Mouse (Mus musculus) lung, embryonic 15.5 days (tissue): ENCODE results near the gene Asb15. TPM values are rescaled to one million over a fixed set of nuclear protein-coding genes. Genes with fewer than 3 reads are reported as not detected.

Experiments
- ATAC-seq: fragments of 200-750 bp; cut with Nextera tagmentation; 2 replicates; pipeline ENCODE4 v1.8.0; 2017; ENCODE audit warnings: moderate number of reproducible peaks, borderline replicate concordance; ENCODE audit not compliant: low FRiP score, low TSS enrichment; ENCODE audit errors: extremely low read depth
- H3K27ac ChIP-seq: fragments of 300-500 bp; sonication (generic); 2 replicates; pipeline ENCODE4 v1.5.1; 2015; ENCODE audit warnings: moderate library complexity, mild to moderate bottlenecking, inconsistent platforms
- H3K27me3 ChIP-seq: fragments of 300-500 bp; sonication (generic); 2 replicates; pipeline ENCODE4 v1.6.1; 2015; ENCODE audit warnings: inconsistent platforms
- H3K36me3 ChIP-seq: fragments of 300-500 bp; sonication (generic); 2 replicates; pipeline ENCODE4 v1.6.1; 2015; ENCODE audit warnings: inconsistent platforms
- H3K4me1 ChIP-seq: fragments of 300-500 bp; sonication (generic); 2 replicates; pipeline ENCODE4 v1.6.1; 2015; ENCODE audit warnings: inconsistent platforms
- H3K4me2 ChIP-seq: fragments of 300-500 bp; sonication (generic); 2 replicates; pipeline ENCODE4 v1.6.1; 2015; ENCODE audit warnings: inconsistent platforms, mild to moderate bottlenecking, moderate library complexity
- H3K4me3 ChIP-seq: fragments of 300-500 bp; sonication (generic); 2 replicates; pipeline ENCODE4 v1.5.1; 2015; ENCODE audit warnings: mild to moderate bottlenecking, inconsistent platforms
- H3K9ac ChIP-seq: fragments of 300-500 bp; sonication (generic); 2 replicates; pipeline ENCODE4 v1.6.1; 2015; ENCODE audit warnings: inconsistent platforms
- H3K9me3 ChIP-seq: fragments of 300-500 bp; sonication (generic); 2 replicates; pipeline ENCODE4 v1.6.1; 2016; ENCODE audit warnings: inconsistent platforms
- WGBS: fragments of 180-500 bp; shearing (Covaris S2); methylation state at CpG from one replicate; pipeline ENCODE4 v1.1.7; 2015; 5-methylcytosine and 5-hydroxymethylcytosine counted together
- polyA plus RNA-seq: library from polyadenylated mRNA; unstranded; fragments of >200 nt; fragmentation: Nextera tagmentation; extraction: Ambion mirVana; gene quantifications from 2 replicates; pipeline ENCODE4 v1.2.1, GENCODE M21; 2015

The Asb15 gene
- not detected in 2 replicates for polyA plus RNA-seq

DNA sequence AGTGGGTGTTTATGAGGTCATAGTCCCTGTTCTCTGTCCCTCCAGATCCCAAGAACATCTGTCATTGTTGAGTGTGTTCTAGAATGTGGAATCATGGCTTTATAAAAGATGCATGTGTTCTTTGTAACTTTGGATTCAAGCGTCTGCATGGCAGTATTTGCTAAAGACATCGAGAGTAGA, at the start of gene Asb15:
Asb15 (plus strand) TSS at position 81 of the 180 bp plus-strand sequence.
- 43% methylated on average over 2 of the region's 2 CpGs for WGBS
- H3K9ac ChIP-seq: peak within 1 kb of the TSS; percentile 72
- H3K4me2 ChIP-seq: peak within 1 kb of the TSS; percentile 78
- ATAC-seq: 0 out of 2 replicates have a peak, but pooled peaks have one; percentile 2
- peak within 1 kb of the TSS; percentile 81 for H3K4me3 ChIP-seq
- peak within 1 kb of the TSS; percentile 35 for H3K27ac ChIP-seq
- no peaks in the 10 kb centered on the region; the same call in 1 of the 2 replicates for H3K36me3 ChIP-seq
- H3K27me3 ChIP-seq: no peaks in the 10 kb centered on the region
- H3K9me3 ChIP-seq: no peaks in the 10 kb centered on the region
- H3K4me1 ChIP-seq: peaks cover 30% of the 10 kb centered on the region

DNA sequence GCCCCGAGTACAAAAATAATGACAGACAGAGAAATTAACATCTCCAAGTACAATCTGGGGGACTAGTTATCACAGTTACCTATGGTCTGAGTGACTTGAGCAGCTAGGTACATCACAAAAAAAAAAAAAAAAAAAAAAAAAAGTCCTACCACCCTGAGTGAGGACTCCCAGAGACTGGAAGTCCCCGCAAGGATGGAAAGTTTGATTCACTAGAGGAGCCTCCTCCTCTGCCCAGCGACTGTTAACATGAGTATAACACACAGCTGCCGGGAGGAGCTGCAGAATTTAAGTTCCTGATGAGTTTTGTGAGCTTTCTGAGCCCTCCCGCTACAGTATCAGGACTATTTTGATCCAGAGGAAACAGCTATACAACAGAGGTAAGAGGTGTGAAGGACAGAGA, 41.4 kb upstream of the Asb15 start:
- H3K9ac ChIP-seq: no peak overlapping the region
- WGBS: 74% methylated on average over 5 of the region's 5 CpGs
- no peak overlapping the region for H3K4me3 ChIP-seq
- H3K4me2 ChIP-seq: no peak overlapping the region
- H3K9me3 ChIP-seq: no peaks in the 10 kb centered on the region
- no peaks in the 10 kb centered on the region for H3K36me3 ChIP-seq
- no peak overlapping the region for H3K27ac ChIP-seq
- no peaks in the 10 kb centered on the region for H3K4me1 ChIP-seq
- no peak for ATAC-seq
- H3K27me3 ChIP-seq: no peaks in the 10 kb centered on the region

DNA sequence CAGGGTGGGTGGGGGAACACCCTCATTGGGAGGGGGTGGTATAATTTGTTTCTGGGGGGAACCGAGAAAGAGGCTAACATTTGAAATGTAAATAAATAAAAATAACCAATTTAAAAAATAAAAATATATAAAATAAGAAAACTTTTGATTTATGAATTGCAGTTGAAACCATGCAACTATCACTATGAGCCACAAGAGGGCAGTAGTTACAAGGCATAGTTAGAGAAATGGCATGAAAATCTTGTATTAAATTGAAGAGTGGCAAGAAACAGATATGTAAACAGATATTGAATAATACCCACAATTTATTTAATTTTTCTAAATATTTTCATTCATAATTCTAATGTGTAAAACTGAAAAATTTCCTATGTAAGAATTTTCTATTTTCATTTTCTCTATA, 37.6 kb upstream of the Asb15 start:
- ATAC-seq: no peak
- 0% methylated on average over 1 of the region's 1 CpGs for WGBS
- no peaks in the 10 kb centered on the region for H3K4me1 ChIP-seq
- H3K27ac ChIP-seq: no peak overlapping the region
- H3K4me3 ChIP-seq: no peak overlapping the region
- H3K9ac ChIP-seq: no peak overlapping the region
- H3K9me3 ChIP-seq: no peaks in the 10 kb centered on the region
- H3K27me3 ChIP-seq: no peaks in the 10 kb centered on the region
- H3K36me3 ChIP-seq: no peaks in the 10 kb centered on the region
- H3K4me2 ChIP-seq: no peak overlapping the region

DNA sequence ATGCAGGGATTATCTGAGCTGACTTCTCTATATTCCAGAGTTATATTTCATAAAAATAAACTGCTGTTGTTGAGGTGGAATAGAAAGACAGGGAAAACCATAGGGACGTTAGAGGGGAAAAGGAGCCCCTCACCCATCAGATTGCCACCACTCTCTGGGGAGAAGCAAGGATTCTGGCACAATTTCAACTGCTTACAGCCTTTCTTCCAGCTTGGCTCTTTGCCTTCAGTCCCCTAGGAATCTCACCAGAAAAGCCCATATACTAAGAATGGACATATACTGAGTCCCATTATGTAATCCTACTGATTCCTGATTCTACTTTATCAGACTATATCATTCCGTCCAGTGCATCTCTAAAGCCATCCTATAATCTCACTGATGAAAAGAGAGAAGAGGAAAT, 23.8 kb upstream of the Asb15 start:
- no peaks in the 10 kb centered on the region for H3K4me1 ChIP-seq
- 47% methylated on average over 2 of the region's 2 CpGs for WGBS
- ATAC-seq: no peak

DNA sequence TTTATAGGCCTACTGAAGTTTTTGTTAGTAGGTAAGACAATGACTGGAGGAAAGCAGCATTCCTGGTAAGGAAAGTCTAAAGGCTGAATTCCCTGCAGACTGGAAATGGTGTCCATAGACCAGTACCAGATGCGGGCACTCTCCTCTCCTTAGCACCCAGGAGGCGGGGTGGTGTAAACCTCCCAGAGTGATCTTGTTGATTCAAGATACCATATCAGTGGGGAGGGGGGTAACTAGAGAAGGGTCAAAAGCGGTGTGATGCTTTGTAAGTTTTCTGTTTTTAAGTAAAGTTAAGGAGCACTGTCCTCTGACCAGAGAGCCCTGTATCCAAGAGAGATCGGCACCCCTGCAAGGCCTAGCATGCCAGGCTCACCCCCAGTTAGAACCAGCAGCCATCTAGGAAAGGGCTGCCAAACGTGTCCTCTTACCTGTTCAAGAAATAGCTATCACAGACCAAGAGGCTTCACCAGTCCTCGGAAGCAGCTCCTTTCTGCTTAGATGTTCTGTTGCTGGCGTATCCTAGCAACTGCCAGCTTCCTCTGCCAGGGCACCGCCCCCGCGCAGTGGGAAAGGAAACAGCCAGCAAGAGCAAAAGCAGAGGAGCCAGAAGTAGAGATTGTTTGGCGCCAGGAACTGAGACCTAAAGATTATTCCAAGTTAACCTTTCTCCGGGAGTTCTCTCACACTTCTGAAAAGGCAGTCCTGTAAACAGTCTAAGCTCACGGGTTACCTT, 13.2 kb upstream of the Asb15 start, which contains the start of gene Iqub:
Iqub (minus strand) TSS at position 516 of the 733 bp plus-strand sequence.
- H3K36me3 ChIP-seq: peaks cover 17% of the 10 kb centered on the region
- H3K4me3 ChIP-seq: no peak within 1 kb of the TSS
- no peaks in the 10 kb centered on the region for H3K9me3 ChIP-seq
- H3K27me3 ChIP-seq: no peaks in the 10 kb centered on the region
- 0 out of 2 replicates have a peak within 1 kb of the TSS, but pooled peaks have one; percentile 19 for H3K27ac ChIP-seq
- H3K9ac ChIP-seq: no peak within 1 kb of the TSS
- peaks cover 8% of the 10 kb centered on the region for H3K4me1 ChIP-seq
- peak; percentile 62; the same call in 1 of the 2 replicates for ATAC-seq
- H3K4me2 ChIP-seq: peak within 1 kb of the TSS; percentile 20; the same call in 1 of the 2 replicates
- WGBS: 15% methylated on average over 13 of the region's 13 CpGs

More for the DNA sequence above, 23.8 kb upstream of the Asb15 start:
- H3K9ac ChIP-seq: no peak overlapping the region
- no peaks in the 10 kb centered on the region for H3K9me3 ChIP-seq
- H3K36me3 ChIP-seq: no peaks in the 10 kb centered on the region
- no peak overlapping the region for H3K4me2 ChIP-seq
- H3K27me3 ChIP-seq: no peaks in the 10 kb centered on the region
- H3K27ac ChIP-seq: no peak overlapping the region
- no peak overlapping the region for H3K4me3 ChIP-seq

DNA sequence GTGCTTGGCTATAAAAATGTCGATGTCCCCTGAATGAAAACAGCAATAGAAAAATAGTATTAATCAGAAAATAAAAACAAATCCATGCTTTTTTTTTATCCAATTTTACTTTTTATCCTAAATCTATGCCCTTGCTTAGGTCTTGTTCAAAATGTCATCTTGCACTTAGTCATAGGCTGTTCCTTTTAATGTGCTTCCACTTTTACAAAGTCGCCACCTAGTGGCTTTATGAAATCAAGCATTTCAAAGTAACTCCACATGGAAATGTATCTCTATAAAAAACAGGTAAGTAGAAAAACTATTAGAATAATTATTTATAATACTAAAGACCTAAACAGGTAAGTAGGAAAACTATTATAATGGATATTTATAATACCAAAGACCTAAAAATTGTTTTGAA, 11.7 kb upstream of the Asb15 start:
- H3K4me3 ChIP-seq: no peak overlapping the region
- peaks cover 8% of the 10 kb centered on the region for H3K4me1 ChIP-seq
- no peaks in the 10 kb centered on the region for H3K9me3 ChIP-seq
- WGBS: 45% methylated on average over 2 of the region's 2 CpGs
- no peak overlapping the region for H3K9ac ChIP-seq
- no peak overlapping the region for H3K4me2 ChIP-seq
- H3K36me3 ChIP-seq: peaks cover 20% of the 10 kb centered on the region
- H3K27ac ChIP-seq: no peak overlapping the region
- no peaks in the 10 kb centered on the region for H3K27me3 ChIP-seq
- no peak for ATAC-seq

DNA sequence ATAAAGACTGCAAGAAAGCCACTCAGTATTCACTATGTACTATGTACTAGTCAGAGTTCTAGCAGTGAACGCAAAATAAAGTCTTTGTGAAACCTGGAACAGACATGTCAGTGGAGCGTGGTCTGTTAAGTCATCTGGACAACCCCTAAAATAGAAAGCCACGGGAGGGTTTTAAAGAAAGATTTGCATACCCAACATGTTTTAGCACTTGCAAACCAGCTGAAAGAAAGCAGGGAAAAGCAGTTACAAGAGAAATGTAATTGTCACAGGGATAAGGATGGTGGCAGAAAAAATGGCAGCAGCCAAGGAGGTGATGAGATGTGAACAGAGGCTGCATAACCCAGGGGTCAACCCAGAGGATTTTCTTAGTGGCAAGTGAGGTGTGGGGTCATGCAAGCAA, 2.2 kb upstream of the Asb15 start:
- H3K27me3 ChIP-seq: no peaks in the 10 kb centered on the region
- ATAC-seq: no peak
- no peaks in the 10 kb centered on the region for H3K9me3 ChIP-seq
- no peak overlapping the region; the same call in 1 of the 2 replicates for H3K4me2 ChIP-seq
- no peak overlapping the region for H3K4me3 ChIP-seq
- no peak overlapping the region for H3K9ac ChIP-seq
- H3K27ac ChIP-seq: no peak overlapping the region
- H3K4me1 ChIP-seq: peaks cover 24% of the 10 kb centered on the region
- peaks cover 8% of the 10 kb centered on the region; the same call in 1 of the 2 replicates for H3K36me3 ChIP-seq
- whole genome bisulfite sequencing: 84% methylated on average over 3 of the region's 3 CpGs

DNA sequence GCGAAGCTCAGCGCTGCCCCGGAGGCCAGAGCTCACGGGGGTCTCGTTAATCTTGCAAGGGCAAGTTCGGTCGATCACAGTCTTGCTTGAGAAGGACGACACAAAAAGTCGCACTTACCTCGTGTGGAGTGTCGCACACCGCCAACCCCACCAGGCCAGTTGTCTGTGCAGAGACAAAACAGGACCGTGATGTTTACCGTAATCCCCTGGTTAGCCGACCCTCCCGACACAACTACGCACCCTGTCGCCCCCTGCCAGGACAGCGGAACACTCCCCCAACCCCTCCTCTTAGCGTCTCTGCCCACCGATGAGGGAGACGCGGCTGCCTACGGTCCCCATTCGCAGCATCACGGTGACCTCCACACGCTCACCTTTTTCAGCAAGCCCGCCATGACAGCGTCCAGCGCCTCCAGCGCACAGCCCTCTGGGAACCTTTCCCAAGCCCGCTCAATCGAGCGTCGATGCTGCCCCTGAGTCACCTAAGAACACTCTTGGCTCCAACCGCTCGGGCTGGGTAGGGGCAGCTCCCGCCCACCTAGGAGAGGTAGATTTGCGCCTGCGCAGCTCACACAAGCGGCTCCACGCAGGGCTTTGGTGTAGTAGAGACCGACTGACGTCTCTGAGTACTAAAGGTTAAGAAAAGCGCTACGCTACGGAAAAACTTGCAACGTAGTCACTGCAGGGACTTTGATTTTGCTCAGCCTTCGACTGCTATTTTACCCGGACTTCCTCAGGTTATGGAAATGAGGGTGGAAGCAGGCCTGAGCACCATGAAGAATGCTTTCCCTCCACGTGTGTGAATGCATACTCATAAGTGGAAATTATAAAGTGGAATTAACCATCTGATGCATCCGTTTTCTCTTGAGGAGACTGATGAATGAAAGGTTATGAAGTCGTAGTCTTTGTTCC, 535 bp upstream of the Asb15 start, which contains the start of gene Ndufa5:
Ndufa5 (minus strand) TSS at position 859 of the 909 bp plus-strand sequence.
- H3K9me3 ChIP-seq: no peaks in the 10 kb centered on the region
- H3K27ac ChIP-seq: peak within 1 kb of the TSS; percentile 35
- peaks cover 30% of the 10 kb centered on the region for H3K4me1 ChIP-seq
- under 1% methylated on average over 53 of the region's 53 CpGs for WGBS
- peak; percentile 97 for ATAC-seq
- peaks cover 2% of the 10 kb centered on the region; the same call in 1 of the 2 replicates for H3K36me3 ChIP-seq
- H3K27me3 ChIP-seq: no peaks in the 10 kb centered on the region
- peak within 1 kb of the TSS; percentile 81 for H3K4me3 ChIP-seq
- H3K9ac ChIP-seq: peak within 1 kb of the TSS; percentile 72
- peak within 1 kb of the TSS; percentile 78 for H3K4me2 ChIP-seq

DNA sequence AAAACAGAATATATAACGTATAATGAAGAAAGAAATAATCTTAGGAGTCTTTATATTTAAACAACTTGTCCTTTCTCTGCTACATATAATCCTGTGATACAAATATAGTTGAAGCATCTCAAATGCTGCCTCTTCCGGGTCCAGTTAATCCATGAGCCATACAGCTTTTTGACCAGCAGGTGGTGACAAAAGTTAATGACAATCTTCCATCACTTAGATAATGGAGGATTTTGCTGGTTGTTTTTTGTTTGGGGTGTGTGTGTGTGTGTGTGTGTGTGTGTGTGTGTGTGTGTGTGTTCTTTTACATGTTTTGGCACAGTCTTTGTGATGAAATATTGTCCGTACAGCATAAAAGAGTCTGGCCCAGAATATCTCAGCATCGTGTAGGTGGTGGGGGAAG, 2.2 kb downstream of the Asb15 start:
- Histone ChIP-seq H3K36me3 (no peaks in the 10 kb centered on the region), H3K27ac (no peak overlapping the region), H3K4me2 (peak overlapping the region; percentile 52), H3K9me3 (no peaks in the 10 kb centered on the region), H3K9ac (no peak overlapping the region), H3K4me1 (peaks cover 30% of the 10 kb centered on the region), H3K4me3 (peak overlapping the region; percentile 13), H3K27me3 (no peaks in the 10 kb centered on the region)
- no peak for ATAC-seq
- 17% methylated on average over 4 of the region's 4 CpGs for WGBS

DNA sequence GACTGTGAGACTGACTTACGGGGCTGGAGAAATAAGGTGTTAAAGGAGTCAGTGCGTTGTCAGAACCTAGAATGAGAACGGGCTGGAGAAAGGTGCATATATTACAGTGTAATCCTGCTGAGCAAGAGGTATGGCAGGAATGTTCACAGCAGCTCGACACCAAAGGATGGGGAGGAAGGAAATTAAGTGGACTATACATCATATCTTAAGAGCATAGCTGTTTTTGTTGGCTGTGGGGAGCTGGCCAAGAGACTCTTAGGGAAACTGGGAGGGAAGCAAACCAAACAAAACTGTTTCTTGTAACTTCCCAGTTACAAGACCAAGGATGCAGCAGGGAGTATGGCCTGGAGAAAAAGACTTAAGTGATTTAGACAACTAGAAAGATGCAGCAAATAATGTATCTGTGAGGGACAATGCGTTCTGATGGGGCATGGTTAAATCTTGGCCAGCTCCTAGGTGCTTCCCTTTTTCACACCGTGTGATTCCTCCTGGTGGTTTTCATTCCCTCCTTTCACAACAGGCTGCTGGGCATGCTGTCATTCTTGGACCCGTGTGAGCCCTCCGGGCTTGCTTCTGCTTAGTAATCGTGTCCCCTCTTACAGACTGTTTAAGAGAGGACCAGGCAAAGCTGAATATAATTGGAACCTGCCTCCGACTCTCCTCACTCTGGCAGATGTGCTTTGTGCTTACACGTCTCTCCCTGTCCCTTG, 2.9 kb downstream of the Asb15 start:
- Histone ChIP-seq H3K9me3 (no peaks in the 10 kb centered on the region), H3K9ac (no peak overlapping the region), H3K27ac (no peak overlapping the region), H3K4me2 (peak overlapping the region; percentile 52), H3K4me1 (peaks cover 26% of the 10 kb centered on the region), H3K27me3 (no peaks in the 10 kb centered on the region), H3K36me3 (no peaks in the 10 kb centered on the region), H3K4me3 (peak overlapping the region; percentile 13)
- ATAC-seq: no peak
- WGBS: 41% methylated on average over 11 of the region's 11 CpGs

DNA sequence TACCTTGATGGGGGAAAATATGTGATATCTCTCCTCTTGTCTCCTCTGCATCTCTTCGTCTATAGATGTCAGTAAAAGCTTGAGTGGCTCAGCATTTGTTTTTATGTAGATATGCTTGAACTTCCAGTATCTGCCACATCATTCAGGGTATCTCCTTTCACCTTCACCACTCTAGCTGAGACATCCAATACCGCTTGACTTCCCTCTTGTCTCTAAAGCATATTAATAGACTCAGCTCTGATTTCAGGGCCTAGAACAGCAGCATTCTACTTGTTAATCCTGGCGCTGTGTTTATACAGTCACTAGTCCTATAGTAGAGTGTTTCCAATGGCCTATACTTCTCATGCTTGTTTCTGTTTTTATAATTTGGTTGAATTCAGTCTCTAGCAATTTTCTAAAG, 4.9 kb downstream of the Asb15 start:
- Histone ChIP-seq H3K9ac (no peak overlapping the region), H3K27ac (no peak overlapping the region), H3K9me3 (no peaks in the 10 kb centered on the region), H3K4me1 (peaks cover 16% of the 10 kb centered on the region), H3K27me3 (no peaks in the 10 kb centered on the region), H3K4me2 (no peak overlapping the region), H3K4me3 (no peak overlapping the region), H3K36me3 (no peaks in the 10 kb centered on the region)
- WGBS: 69% methylated on average over 3 of the region's 3 CpGs
- ATAC-seq: no peak
